29 mouse cellular contexts compared by ENCODE assay signal in the genomic region with DNA sequence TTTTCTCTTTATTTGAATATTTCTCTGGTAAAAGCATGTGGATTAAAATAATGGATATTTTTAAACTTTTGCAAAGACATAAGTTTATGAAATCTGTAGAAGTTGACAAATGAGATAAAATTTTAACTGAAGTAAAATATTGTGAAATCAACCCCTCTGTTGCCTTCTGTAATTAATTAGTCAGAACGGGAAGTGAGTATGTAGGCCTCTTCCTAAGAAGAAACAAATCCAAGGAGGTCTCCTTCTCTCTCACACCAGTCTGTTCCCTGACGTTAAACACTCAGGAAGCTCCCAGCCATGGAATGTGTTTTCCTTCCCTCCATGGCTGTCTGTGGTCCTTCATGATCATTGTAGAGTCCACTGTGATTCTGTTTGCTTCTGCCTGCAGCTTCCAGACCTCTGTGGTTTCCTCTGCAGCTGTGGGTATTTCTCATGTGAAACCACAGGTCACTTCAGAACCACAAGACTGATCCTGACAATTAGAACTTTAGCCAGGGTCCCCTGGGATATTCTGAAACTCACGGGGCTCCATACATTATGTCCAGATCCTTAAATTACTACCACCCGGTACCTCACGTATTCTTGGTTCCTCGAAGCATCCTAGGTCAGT. TPM values are rescaled to one million over a fixed set of nuclear protein-coding genes. Genes with fewer than 3 reads are reported as not detected.
A peak's percentile ranks its signal among the peaks of the same experiment; 100 is the strongest.
DNase-seq lines count a peak whose midpoint lies in the region; ATAC-seq and TF ChIP-seq lines count a peak whose summit lies in the region.
"Had no signal": no experiment of that assay in that cellular context is flagged by ENCODE, and none has a peak within 500 bp of the region (broad histone marks: within the 10 kb centered on the region; RNA-seq: fewer than 3 reads in every experiment).

No protein-coding gene starts in this region.

- DNase-seq in lung, postnatal 0 days (ENCODE audit: low spot score) = peak; percentile 20
- DNase-seq in lung, adult 18-20 months = no peak
- peak; percentile 26 for DNase-seq in CH12.LX (ENCODE audit: extremely low read depth)
- no peak for DNase-seq in right cerebral cortex, adult 18-20 months
- no peak for DNase-seq in kidney, adult 18-20 months
- no peak for DNase-seq in gastrocnemius, adult 18-20 months (ENCODE audit: low spot score)
- DNase-seq: cerebellum, adult 9-11 months; gastrocnemius, adult 2 months had no signal

- H3K27me3 ChIP-seq in lung, postnatal 0 days (replicated peaks; ENCODE audit: insufficient read depth, low read length) = no peaks in the 10 kb centered on the region
- H3K27me3 ChIP-seq in CH12.LX (replicated peaks) = no peaks in the 10 kb centered on the region
- H3K27me3 ChIP-seq: lung, embryonic 15.5 days; neural tube, embryonic 13.5 days had no signal

- H3K9me3 ChIP-seq in lung, postnatal 0 days (ENCODE audit: low read length) = no peaks in the 10 kb centered on the region
- no peaks in the 10 kb centered on the region for H3K9me3 ChIP-seq in CH12.LX (replicated peaks; ENCODE audit: low read length)
- H3K9me3 ChIP-seq: forebrain, embryonic 10.5 days; heart, embryonic 15.5 days; limb, embryonic 13.5 days; liver, embryonic 12.5 days; lung, embryonic 15.5 days; neural tube, embryonic 13.5 days had no signal

- H3K27ac ChIP-seq in lung, postnatal 0 days (ENCODE audit: low read length) = no peak overlapping the region
- no peak overlapping the region for H3K27ac ChIP-seq in CH12.LX (ENCODE audit: insufficient read depth, low read depth)
- H3K27ac ChIP-seq: forebrain, embryonic 10.5 days; gastrocnemius, adult 2 months; heart, embryonic 15.5 days; hindbrain, embryonic 14.5 days; limb, embryonic 13.5 days; liver, embryonic 12.5 days; lung, embryonic 15.5 days; neural tube, embryonic 13.5 days had no signal

- dilution Hi-C loops in CH12.LX (cut with MboI; ENCODE audit: extremely low pct_ligation_motif_present, extremely low pct_unique_long_range_greater_than_20kb, low sequenced_read_pairs) = no loop called here

- H3K4me3 ChIP-seq in lung, postnatal 0 days (ENCODE audit: low read depth, low read length) = no peak overlapping the region
- no peak overlapping the region for H3K4me3 ChIP-seq in CH12.LX (replicated peaks in 1 of 3; ENCODE audit: low read depth in 2 of 3, low read length in 2 of 3, poor library complexity in 1 of 3)
- H3K4me3 ChIP-seq: forebrain, embryonic 10.5 days; gastrocnemius, adult 2 months; heart, embryonic 15.5 days; limb, embryonic 13.5 days; liver, embryonic 12.5 days; lung, embryonic 15.5 days; neural tube, embryonic 13.5 days had no signal

- H3K79me2 ChIP-seq in CH12.LX (replicated peaks; ENCODE audit: control insufficient read depth, extremely low read depth, insufficient read depth, poor library complexity, severe bottlenecking) = no peaks in the 10 kb centered on the region

- in situ Hi-C loops in CH12.LX (cut with MboI; ENCODE audit: low pct_ligation_motif_present, low pct_unique_long_range_greater_than_20kb, low sequenced_read_pairs) = no loop called here

- no peak overlapping the region for H3K9ac ChIP-seq in lung, postnatal 0 days (replicated peaks; ENCODE audit: low read depth)
- no peak overlapping the region for H3K9ac ChIP-seq in CH12.LX (ENCODE audit: insufficient read depth, low read depth)
- H3K9ac ChIP-seq: forebrain, postnatal 0 days; heart, embryonic 15.5 days; hindbrain, embryonic 14.5 days; limb, embryonic 13.5 days; liver, embryonic 12.5 days; lung, embryonic 15.5 days; neural tube, embryonic 13.5 days had no signal

- no peak for ATAC-seq in lung, postnatal 0 days
- peak; percentile 59 to 75 for ATAC-seq in hematopoietic stem cell, adult 5-6 weeks (replicated peaks in 1 of 2; ENCODE audit: insufficient read depth in 1 of 2, low FRiP score in 2 of 2, low TSS enrichment in 1 of 2, low read depth in 1 of 2, poor library complexity in 2 of 2, severe bottlenecking in 2 of 2)
- ATAC-seq: liver, embryonic 12.5 days had no signal

- no peaks in the 10 kb centered on the region for H3K36me3 ChIP-seq in lung, postnatal 0 days (ENCODE audit: insufficient read depth, low read length)
- H3K36me3 ChIP-seq in CH12.LX (replicated peaks in 1 of 2; ENCODE audit: control insufficient read depth in 1 of 2, insufficient read depth in 1 of 2, low read length in 1 of 2) = no peaks in the 10 kb centered on the region
- H3K36me3 ChIP-seq: forebrain, embryonic 10.5 days; heart, embryonic 15.5 days; limb, embryonic 13.5 days; liver, embryonic 12.5 days; lung, embryonic 15.5 days; neural tube, embryonic 13.5 days had no signal

- TF ChIP-seq CTCF in lung, postnatal 0 days (IDR thresholded peaks at IDR 0.05) = no peak
- no peak for TF ChIP-seq CTCF in CH12.LX (conservative IDR thresholded peaks at IDR 0.05 in 1 of 2, IDR thresholded peaks at IDR 0.05 in 1 of 2; ENCODE audit: low read depth in 2 of 2, low read length in 2 of 2)

- no peak for TF ChIP-seq EP300 in lung, postnatal 0 days (IDR thresholded peaks at IDR 0.05)
- TF ChIP-seq EP300 in CH12.LX (IDR thresholded peaks at IDR 0.05; ENCODE audit: low read length) = peak; percentile 75

- no peak for TF ChIP-seq RAD21 in CH12.LX (IDR thresholded peaks at IDR 0.05; ENCODE audit: low read depth, low read length)

- no peak overlapping the region for H3K4me2 ChIP-seq in lung, postnatal 0 days (replicated peaks; ENCODE audit: low read depth, low read length)
- H3K4me2 ChIP-seq in CH12.LX (ENCODE audit: insufficient read depth, low read depth, poor library complexity, severe bottlenecking) = peak overlapping the region; percentile 40; the same call in 1 of the 2 replicates
- H3K4me2 ChIP-seq: heart, embryonic 15.5 days; hindbrain, embryonic 14.5 days; limb, embryonic 13.5 days; liver, embryonic 12.5 days; lung, embryonic 15.5 days; neural tube, embryonic 13.5 days had no signal

- no peak for TF ChIP-seq POLR2A in CH12.LX (IDR thresholded peaks at IDR 0.05; ENCODE audit: low read depth, low read length)

- no peaks in the 10 kb centered on the region for H3K4me1 ChIP-seq in lung, postnatal 0 days (ENCODE audit: insufficient read depth, low read depth, low read length)
- H3K4me1 ChIP-seq in CH12.LX (ENCODE audit: control insufficient read depth in 1 of 2, insufficient read depth in 2 of 2) = peaks cover 2 to 14% of the 10 kb centered on the region in 2 experiments; a peak in 3 of 4 replicates
- H3K4me1 ChIP-seq: forebrain, embryonic 10.5 days; heart, embryonic 15.5 days; liver, embryonic 12.5 days; neural tube, embryonic 13.5 days had no signal

- WGBS in lung, postnatal 0 days = 68% methylated on average over 6 of the region's 6 CpGs

TF ChIP-seq in CH12.LX, 34 proteins besides CTCF, POLR2A, EP300 and RAD21 (continues in another document):
- TF ChIP-seq ELF1 (IDR thresholded peaks at IDR 0.05; ENCODE audit: low read depth, low read length) (no peak), ZMIZ1 (IDR thresholded peaks at IDR 0.05; ENCODE audit: low read depth, low read length) (no peak), CHD1 (IDR thresholded peaks at IDR 0.05; ENCODE audit: low read depth, low read length) (no peak; the same call in 1 of the 2 replicates), NRF1 (IDR thresholded peaks at IDR 0.05; ENCODE audit: low read depth, low read length) (no peak), E2F4 (IDR thresholded peaks at IDR 0.05; ENCODE audit: insufficient replicate concordance, low read depth, low read length) (no peak), KAT2A (IDR thresholded peaks at IDR 0.05; ENCODE audit: insufficient replicate concordance, low read length) (no peak), TBP (conservative IDR thresholded peaks at IDR 0.05; ENCODE audit: low read depth, low read length) (no peak), POLR2AphosphoS2 (IDR thresholded peaks at IDR 0.05; ENCODE audit: low read depth, low read length) (no peak), IRF4 (IDR thresholded peaks at IDR 0.05; ENCODE audit: low read depth, low read length) (peak; percentile 61), ZNF384 (IDR thresholded peaks at IDR 0.05; ENCODE audit: low read depth, low read length) (no peak), MXI1 (IDR thresholded peaks at IDR 0.05; ENCODE audit: low read depth, low read length) (no peak), PAX5 (IDR thresholded peaks at IDR 0.05; ENCODE audit: low read length) (no peak), UBTF (IDR thresholded peaks at IDR 0.05; ENCODE audit: low read depth, low read length) (no peak), MAFK (IDR thresholded peaks at IDR 0.05; ENCODE audit: insufficient replicate concordance, low read length) (peak; percentile 51; the same call in 1 of the 2 replicates), SMC3 (IDR thresholded peaks at IDR 0.05; ENCODE audit: low read depth, low read length) (no peak), USF2 (conservative IDR thresholded peaks at IDR 0.05; ENCODE audit: low read depth, low read length) (no peak), RCOR1 (conservative IDR thresholded peaks at IDR 0.05; ENCODE audit: low read depth, low read length) (peak; percentile 63; the same call in 1 of the 2 replicates), TCF12 (IDR thresholded peaks at IDR 0.05; ENCODE audit: low read depth, low read length) (peak; percentile 42; the same call in 1 of the 2 replicates), MYC (IDR thresholded peaks at IDR 0.05; ENCODE audit: low read depth, low read length) (peak; percentile 33; the same call in 1 of the 2 replicates), BHLHE40 (IDR thresholded peaks at IDR 0.05; ENCODE audit: low read depth, low read length) (peak; percentile 87), CHD2 (IDR thresholded peaks at IDR 0.05; ENCODE audit: low read length) (no peak)

RNA-seq across cellular contexts. Expression of gene Gm5447, which starts 20.4 kb away (rescaled TPM):
- 0.06 and 0.30 TPM in 2 replicates for polyA plus RNA-seq in lung, postnatal 0 days (2015; fragmentation: Nextera tagmentation; extraction: Ambion mirVana)
- not detected in 2 replicates for total RNA-seq in CH12.LX (2012; rRNA removed)
- total RNA-seq in CH12.LX (2014; rRNA removed) = not detected in 2 replicates
- 0.14 TPM in 1 of 2 replicates, not detected in the other for polyA plus RNA-seq in CH12.LX (2012; ENCODE audit: insufficient read length, low read depth)
- not detected in 2 replicates for total RNA-seq in hematopoietic stem cell, adult 5-6 weeks (2017)
- total RNA-seq in gastrocnemius, adult 18-20 months (2021) = not detected
- total RNA-seq: adrenal gland, adult 18-20 months; adrenal gland, postnatal 36 days; forebrain, postnatal 0 days; gastrocnemius, adult 2 months; gastrocnemius, postnatal 4 days; heart, postnatal 36 days; left cerebral cortex, adult 18-20 months; left cerebral cortex, postnatal 25 days had no signal
- polyA plus RNA-seq: cortical plate, adult 2 months; hindbrain, embryonic 14.5 days; inflammation-experienced regulatory T-cells, adult 6 months; kidney, embryonic 16.5 days; limb, embryonic 13.5 days; liver, embryonic 12.5 days; midbrain, embryonic 14.5 days; neural tube, embryonic 13.5 days; thymus, postnatal 0 days had no signal

RNA-seq across cellular contexts. Expression of gene Exoc2, which starts 20.5 kb away (rescaled TPM):
- 17.1 and 21.3 TPM in 2 replicates for polyA plus RNA-seq in lung, postnatal 0 days (2015; fragmentation: Nextera tagmentation; extraction: Ambion mirVana)
- total RNA-seq in CH12.LX (2012; rRNA removed) (26.5 and 29.7 TPM in 2 replicates), CH12.LX (2014; rRNA removed) (33.0 and 36.0 TPM in 2 replicates)
- 18.6 and 21.1 TPM in 2 replicates for polyA plus RNA-seq in CH12.LX (2012; ENCODE audit: insufficient read length, low read depth)
- 60.9 and 70.6 TPM in 2 replicates for total RNA-seq in hematopoietic stem cell, adult 5-6 weeks (2017)
- total RNA-seq in gastrocnemius, adult 18-20 months (2021) = 10 to 100 TPM; 12.5 to 13.3 TPM

RNA-seq across cellular contexts. Expression of gene Hus1b, which starts 46.8 kb away (rescaled TPM):
- 0.19 TPM in 1 of 2 replicates, not detected in the other for polyA plus RNA-seq in lung, postnatal 0 days (2015; fragmentation: Nextera tagmentation; extraction: Ambion mirVana)
- 7.3 and 8.1 TPM in 2 replicates for total RNA-seq in CH12.LX (2012; rRNA removed)
- total RNA-seq in CH12.LX (2014; rRNA removed) = 17.8 and 18.2 TPM in 2 replicates
- 9.0 and 9.4 TPM in 2 replicates for polyA plus RNA-seq in CH12.LX (2012; ENCODE audit: insufficient read length, low read depth)
- 1.1 and 1.4 TPM in 2 replicates for total RNA-seq in hematopoietic stem cell, adult 5-6 weeks (2017)
- not detected for total RNA-seq in gastrocnemius, adult 18-20 months (2021)
- polyA plus RNA-seq: embryonic facial prominence, embryonic 11.5 days; forebrain, embryonic 10.5 days; heart, embryonic 15.5 days; hindbrain, embryonic 14.5 days; kidney, embryonic 16.5 days; limb, embryonic 13.5 days; lung, embryonic 15.5 days; neural tube, embryonic 13.5 days had no signal

Comparison
In these comparisons a context has a peak if more than half of its experiments do, and no peak if none do; other contexts are left out.
1. DNase-seq: peak in lung, postnatal 0 days (single experiment) and CH12.LX (single experiment); none in lung, adult 18-20 months (0 of 2), right cerebral cortex, adult 18-20 months (single experiment), kidney, adult 18-20 months (single experiment) and gastrocnemius, adult 18-20 months (single experiment).